Mouse (Mus musculus) intestine, embryonic 14.5 days (tissue): Measurements from ENCODE around the gene Tns3. TPM values are rescaled to one million over a fixed set of nuclear protein-coding genes. Genes with fewer than 3 reads are reported as not detected.
A peak's percentile ranks its signal among the peaks of the same experiment; 100 is the strongest.

Experiments used
- ATAC-seq: fragments of 200-750 bp; cut with Nextera tagmentation; replicated peaks from 2 replicates; pipeline ENCODE4 v1.8.0; 2017; ENCODE audit warnings: low read depth, moderate number of reproducible peaks, moderate TSS enrichment, moderate library complexity; ENCODE audit not compliant: low FRiP score, low TSS enrichment
- DNase-seq: peaks from one replicate; pipeline ENCODE4 v3.0.0-alpha.2; 2018; ENCODE audit warnings: low spot score
- H3K27ac ChIP-seq: fragments of 300-500 bp; sonication (generic); 2 replicates; pipeline ENCODE4 v1.5.1; 2014; ENCODE audit warnings: low read depth, mild to moderate bottlenecking, control low read depth
- H3K27me3 ChIP-seq: fragments of 300-500 bp; sonication (generic); replicated peaks from 2 replicates; pipeline ENCODE4 v1.6.1; 2014; ENCODE audit warnings: low read length, control low read depth; ENCODE audit not compliant: control insufficient read depth, insufficient read depth
- H3K36me3 ChIP-seq: fragments of 300-500 bp; sonication (generic); 2 replicates; pipeline ENCODE4 v1.6.1; 2014; ENCODE audit warnings: low read length, control low read depth; ENCODE audit not compliant: control insufficient read depth, insufficient read depth
- H3K4me1 ChIP-seq: fragments of 300-500 bp; sonication (generic); replicated peaks from 2 replicates; pipeline ENCODE4 v1.6.1; 2014; ENCODE audit warnings: low read length, control low read depth, mixed read lengths; ENCODE audit not compliant: control insufficient read depth, insufficient read depth
- H3K4me2 ChIP-seq: fragments of 300-500 bp; sonication (generic); 2 replicates; pipeline ENCODE4 v1.6.1; 2014; ENCODE audit warnings: low read length
- H3K4me3 ChIP-seq: fragments of 300-500 bp; sonication (generic); 2 replicates; pipeline ENCODE4 v1.5.1; 2014; ENCODE audit warnings: low read depth, low read length, control low read depth, mixed read lengths
- H3K9ac ChIP-seq: fragments of 300-500 bp; sonication (generic); 2 replicates; pipeline ENCODE4 v1.6.1; 2014; ENCODE audit warnings: mild to moderate bottlenecking, low read length
- H3K9me3 ChIP-seq: fragments of 300-500 bp; sonication (generic); 2 replicates; pipeline ENCODE4 v1.6.1; 2016; ENCODE audit warnings: low read length, control low read depth; ENCODE audit not compliant: control insufficient read depth
- WGBS: fragments of 180-500 bp; shearing (Covaris S2); extraction: QIAGEN DNeasy Blood & Tissue Kit; methylation state at CpG from one replicate; pipeline ENCODE4 v1.1.7; 2014; 5-methylcytosine and 5-hydroxymethylcytosine counted together
- polyA plus RNA-seq: library from polyadenylated mRNA; unstranded; fragments of >200 nt; fragmentation: Nextera tagmentation; extraction: Ambion mirVana; gene quantifications from 2 replicates; pipeline ENCODE4 v1.2.1, GENCODE M21; 2014

The Tns3 gene
- polyA plus RNA-seq, 1 experiment from 2014 or later: 25.7 TPM

DNA sequence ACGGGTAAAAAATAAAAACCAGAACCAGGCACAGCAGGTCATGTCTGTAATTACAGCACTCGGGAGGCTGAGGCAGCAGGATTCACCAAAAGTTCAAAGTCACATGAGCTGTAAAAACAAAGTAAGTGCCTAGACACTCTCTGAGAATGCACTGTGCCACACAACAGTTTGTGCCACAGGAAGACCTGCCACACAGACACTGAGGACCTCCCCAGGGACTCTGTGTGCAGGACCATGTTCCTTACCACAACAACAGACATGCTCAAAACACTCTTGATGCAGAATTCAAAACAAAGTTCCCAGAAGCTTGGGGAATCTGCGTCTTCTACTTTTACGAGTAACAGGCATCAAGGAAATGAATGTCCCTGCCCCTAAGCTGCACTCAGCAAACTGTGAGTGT lies 3.4 kb downstream of the Tns3 start:
- Histone ChIP-seq H3K27me3 (no peaks in the 10 kb centered on the region), H3K9ac (no peak overlapping the region), H3K27ac (no peak overlapping the region), H3K9me3 (no peaks in the 10 kb centered on the region; the same call in 1 of the 2 replicates), H3K4me3 (no peak overlapping the region), H3K4me1 (peaks cover 67% of the 10 kb centered on the region), H3K36me3 (peaks cover 11% of the 10 kb centered on the region; the same call in 1 of the 2 replicates), H3K4me2 (no peak overlapping the region)
- no peak for ATAC-seq
- DNase-seq: no peak
- 58% methylated on average over 4 of the region's 4 CpGs for WGBS

DNA sequence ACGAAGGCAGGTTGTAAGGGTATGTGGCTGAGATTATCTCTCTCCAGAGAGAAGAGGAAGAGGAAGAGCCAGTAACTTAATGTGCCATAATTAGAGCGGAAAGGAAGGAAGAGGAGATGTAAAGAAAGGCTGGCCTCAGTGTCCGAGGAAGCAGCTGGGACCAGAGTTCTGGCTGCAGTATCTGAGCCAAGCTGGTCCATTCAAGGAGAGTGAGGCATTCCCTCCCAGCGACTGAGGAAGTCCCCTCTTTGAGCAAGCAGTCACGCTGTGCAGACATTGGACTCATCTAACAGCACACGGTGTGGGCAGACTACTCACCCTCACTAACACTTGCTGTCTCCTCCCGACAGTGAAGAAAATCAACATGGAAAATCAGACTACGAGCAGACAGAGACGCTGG lies 4.5 kb downstream of the Tns3 start:
- DNase-seq: no peak
- Histone ChIP-seq H3K4me2 (peak overlapping the region; percentile 11; the same call in 1 of the 2 replicates), H3K27me3 (no peaks in the 10 kb centered on the region), H3K9ac (no peak overlapping the region), H3K4me3 (no peak overlapping the region), H3K4me1 (peaks cover 64% of the 10 kb centered on the region), H3K9me3 (no peaks in the 10 kb centered on the region; the same call in 1 of the 2 replicates), H3K36me3 (peaks cover 11% of the 10 kb centered on the region; the same call in 1 of the 2 replicates), H3K27ac (no peak overlapping the region; the same call in 1 of the 2 replicates)
- WGBS: 47% methylated on average over 9 of the region's 9 CpGs
- no peak for ATAC-seq

DNA sequence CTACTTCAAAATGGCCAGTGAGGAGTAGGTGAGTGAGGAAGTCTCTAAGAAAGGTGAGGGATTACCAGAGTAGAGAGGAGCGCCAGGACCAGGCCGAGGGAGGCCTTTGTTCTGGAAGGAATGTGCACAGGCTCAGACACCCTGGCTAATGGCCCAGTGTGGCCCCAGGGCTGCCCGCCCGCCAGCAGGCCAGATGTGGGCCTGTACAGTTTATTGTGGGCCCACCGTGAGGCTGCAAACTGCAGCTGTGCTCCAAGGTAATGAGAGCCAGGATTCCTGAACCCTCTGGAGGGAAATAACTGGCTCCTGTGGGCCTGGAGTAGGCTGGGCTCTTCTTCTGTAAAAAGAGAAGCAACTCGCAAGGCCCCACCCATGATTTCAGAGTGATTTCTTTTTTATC lies 5.3 kb downstream of the Tns3 start:
- no peak overlapping the region for H3K4me2 ChIP-seq
- no peak for DNase-seq
- ATAC-seq: no peak
- no peak overlapping the region for H3K9ac ChIP-seq
- H3K4me1 ChIP-seq: peaks cover 63% of the 10 kb centered on the region
- no peaks in the 10 kb centered on the region; the same call in 1 of the 2 replicates for H3K9me3 ChIP-seq
- 61% methylated on average over 6 of the region's 6 CpGs for whole genome bisulfite sequencing
- H3K36me3 ChIP-seq: peaks cover 11% of the 10 kb centered on the region; the same call in 1 of the 2 replicates
- H3K27ac ChIP-seq: peak overlapping the region; percentile 51
- no peak overlapping the region for H3K4me3 ChIP-seq
- no peaks in the 10 kb centered on the region for H3K27me3 ChIP-seq

DNA sequence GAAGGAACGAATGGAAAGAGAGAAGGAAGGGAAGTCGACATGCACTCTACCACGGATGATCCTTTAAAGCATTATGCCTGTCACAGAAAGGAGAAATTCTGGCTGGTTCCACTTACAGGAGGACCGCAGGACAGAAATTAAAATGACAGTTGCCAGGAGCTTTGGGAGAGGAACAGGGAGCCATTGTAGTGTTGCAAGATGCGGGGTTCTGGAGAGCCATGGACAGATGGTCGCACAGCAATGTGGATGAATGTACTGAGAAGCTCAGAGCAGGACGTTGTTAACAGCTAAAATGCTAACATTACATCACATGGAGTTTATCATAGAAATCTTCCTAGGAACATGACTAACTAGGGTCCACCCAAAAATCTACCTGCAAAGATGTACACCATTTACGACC lies 6.8 kb downstream of the Tns3 start:
- Histone ChIP-seq H3K9ac (no peak overlapping the region), H3K4me3 (no peak overlapping the region), H3K9me3 (no peaks in the 10 kb centered on the region; the same call in 1 of the 2 replicates), H3K4me2 (no peak overlapping the region), H3K36me3 (peaks cover 11% of the 10 kb centered on the region; the same call in 1 of the 2 replicates), H3K27me3 (no peaks in the 10 kb centered on the region), H3K4me1 (peaks cover 73% of the 10 kb centered on the region), H3K27ac (no peak overlapping the region)
- DNase-seq (no peak), ATAC-seq (no peak)
- WGBS: 70% methylated on average over 8 of the region's 8 CpGs

DNA sequence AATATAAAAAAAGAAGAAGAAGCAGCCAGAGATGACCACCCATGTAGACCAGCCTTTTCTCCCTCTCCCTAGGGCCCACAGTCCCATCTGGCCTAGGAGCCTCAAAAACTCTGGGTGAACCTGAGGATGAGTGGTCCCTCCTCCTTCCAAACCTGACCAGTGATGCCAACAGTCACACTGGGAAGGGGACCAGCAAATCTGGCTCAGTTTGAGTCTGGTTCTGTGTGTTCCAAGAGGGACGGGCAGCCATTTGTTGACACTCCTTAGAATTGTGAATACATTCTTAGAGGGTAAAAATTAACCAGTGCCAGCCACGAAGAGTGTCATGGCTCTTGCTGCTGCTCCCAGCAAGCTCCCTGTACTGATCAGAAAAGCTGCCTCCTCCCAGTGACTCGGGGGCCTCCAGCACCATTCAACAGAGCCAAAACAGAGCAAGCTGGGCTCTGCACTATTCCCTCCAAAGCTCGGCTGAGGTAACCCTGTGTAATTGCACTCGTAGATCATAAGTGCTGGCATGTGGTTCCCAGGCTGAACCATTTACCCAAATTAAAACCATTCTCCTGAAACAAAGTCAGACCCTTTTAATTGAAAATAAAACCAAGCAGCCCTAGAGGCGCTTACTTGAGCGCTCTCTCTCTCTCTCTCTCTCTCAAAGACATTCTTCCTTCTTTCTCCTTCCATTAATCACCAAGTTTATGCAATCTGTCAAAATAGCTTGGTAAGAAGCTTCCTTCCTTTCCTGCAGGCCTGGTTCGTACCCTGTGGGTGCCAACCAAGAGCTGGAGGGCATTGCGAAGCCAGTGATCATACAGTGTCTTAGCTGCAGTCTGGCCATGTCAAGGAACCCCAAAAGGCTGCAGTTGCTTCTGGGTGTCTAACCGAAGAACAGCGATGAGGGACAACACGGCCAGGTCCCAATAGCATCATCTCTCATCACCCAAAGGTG lies 7.6 kb downstream of the Tns3 start:
- Histone ChIP-seq H3K4me3 (no peak overlapping the region), H3K9ac (no peak overlapping the region), H3K27ac (peak overlapping the region; percentile 43; the same call in 1 of the 2 replicates), H3K9me3 (no peaks in the 10 kb centered on the region; the same call in 1 of the 2 replicates), H3K36me3 (peaks cover 11% of the 10 kb centered on the region; the same call in 1 of the 2 replicates), H3K4me2 (no peak overlapping the region), H3K27me3 (no peaks in the 10 kb centered on the region), H3K4me1 (peaks cover 70% of the 10 kb centered on the region)
- 0 out of 2 replicates have a peak, but pooled peaks have one; percentile 36 for ATAC-seq
- no peak for DNase-seq
- WGBS: 46% methylated on average over 12 of the region's 12 CpGs

DNA sequence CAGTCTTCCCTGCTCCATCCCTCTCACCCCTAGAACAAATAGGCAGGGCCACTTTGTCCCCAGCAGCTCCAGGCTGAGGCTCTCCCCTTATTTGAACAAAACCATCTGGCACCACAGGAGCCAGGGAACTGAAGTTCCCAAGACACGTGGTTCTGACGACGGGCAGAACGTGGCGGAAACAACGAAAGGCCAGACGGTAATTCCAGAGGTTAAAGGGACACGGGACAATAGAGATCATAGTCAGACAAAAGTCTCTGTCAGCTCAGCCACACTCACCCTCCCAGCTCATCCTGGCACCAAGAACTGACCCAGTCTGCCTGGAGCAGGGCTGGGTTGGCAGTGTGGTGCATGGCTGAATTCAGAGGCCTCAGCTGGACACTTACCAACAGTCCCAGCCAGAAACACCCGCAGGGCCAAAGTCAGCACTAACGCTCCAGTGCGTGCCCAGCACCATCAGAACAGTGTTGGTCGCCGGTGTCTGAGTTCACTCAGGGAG lies 10.5 kb downstream of the Tns3 start:
- H3K36me3 ChIP-seq: no peaks in the 10 kb centered on the region
- no peaks in the 10 kb centered on the region; the same call in 1 of the 2 replicates for H3K9me3 ChIP-seq
- no peak overlapping the region for H3K27ac ChIP-seq
- H3K9ac ChIP-seq: no peak overlapping the region
- H3K4me3 ChIP-seq: no peak overlapping the region
- ATAC-seq (no peak), DNase-seq (no peak)
- H3K4me2 ChIP-seq: no peak overlapping the region
- no peaks in the 10 kb centered on the region for H3K27me3 ChIP-seq
- 63% methylated on average over 13 of the region's 13 CpGs for WGBS
- H3K4me1 ChIP-seq: peaks cover 69% of the 10 kb centered on the region

DNA sequence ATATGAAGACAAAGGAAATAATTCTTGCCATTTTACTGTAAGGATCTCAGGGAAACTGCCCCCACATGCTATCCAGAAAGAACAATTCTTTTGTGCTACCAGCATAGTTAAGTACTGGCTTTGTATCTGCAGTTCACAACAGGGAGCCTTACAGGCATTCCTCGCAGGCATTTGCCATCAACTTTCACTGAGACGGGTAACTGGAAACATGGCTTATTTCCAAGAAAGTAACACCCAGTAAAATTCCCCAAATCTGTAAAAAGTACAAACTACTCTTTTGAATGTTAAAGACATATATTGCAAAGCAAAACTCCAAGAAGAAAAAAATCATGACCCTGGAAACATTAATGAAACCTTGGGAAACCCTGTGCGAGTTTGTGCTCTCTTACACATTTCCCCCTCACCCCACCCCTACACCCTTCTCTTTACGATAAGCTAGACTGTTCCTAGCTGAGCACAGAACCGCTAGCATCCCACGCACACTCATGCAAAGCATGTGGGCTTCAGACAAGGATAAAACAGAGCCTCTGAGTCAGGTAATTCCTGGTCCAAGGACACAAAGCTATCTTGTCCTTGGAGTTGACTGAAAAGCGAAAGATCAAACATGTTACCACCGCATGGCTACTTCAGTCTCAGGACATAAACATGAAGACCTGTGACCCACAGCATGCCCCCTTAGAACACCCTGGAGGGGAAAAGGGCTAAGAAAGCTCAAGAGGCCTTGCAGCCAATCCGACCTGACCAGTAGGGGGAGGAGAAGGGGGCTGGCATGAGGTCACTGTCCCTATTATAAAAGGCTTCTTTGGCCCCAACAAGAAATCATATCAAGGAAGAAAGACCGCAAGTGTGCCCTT lies 11.3 kb downstream of the Tns3 start:
- Histone ChIP-seq H3K4me2 (no peak overlapping the region), H3K4me1 (peaks cover 64% of the 10 kb centered on the region), H3K27me3 (no peaks in the 10 kb centered on the region), H3K9ac (no peak overlapping the region), H3K27ac (no peak overlapping the region; the same call in 1 of the 2 replicates), H3K4me3 (no peak overlapping the region), H3K36me3 (no peaks in the 10 kb centered on the region), H3K9me3 (no peaks in the 10 kb centered on the region; the same call in 1 of the 2 replicates)
- WGBS: 37% methylated on average over 10 of the region's 10 CpGs
- ATAC-seq (no peak), DNase-seq (no peak)

DNA sequence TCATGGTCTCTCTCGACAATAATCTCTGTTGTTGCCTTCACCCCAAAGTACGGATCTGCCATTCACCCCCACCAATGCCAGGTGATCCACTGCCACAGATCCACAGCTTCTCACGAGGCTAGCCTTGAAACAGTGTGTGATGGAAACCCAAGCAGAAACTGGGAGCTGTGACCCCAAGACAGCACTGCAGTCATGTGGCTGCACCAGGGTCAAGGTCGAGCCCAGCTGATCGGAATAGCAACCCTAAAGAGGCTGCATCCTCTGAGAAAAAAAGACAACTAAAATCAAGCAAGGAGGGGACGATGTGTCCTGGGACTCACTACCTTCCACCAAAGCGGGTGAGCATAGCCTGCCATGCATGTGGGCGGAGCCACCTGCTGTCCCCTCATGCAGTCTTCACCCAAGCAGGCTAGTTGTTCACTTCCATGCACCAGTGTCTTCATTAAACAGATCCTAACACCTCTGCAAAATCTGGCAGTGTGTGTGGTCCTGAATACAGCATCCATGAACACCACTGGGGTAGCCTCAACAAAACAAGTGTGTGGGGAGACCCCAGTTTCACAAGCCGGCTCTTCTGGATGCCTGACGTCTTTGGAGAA lies 12.1 kb downstream of the Tns3 start:
- Histone ChIP-seq H3K4me1 (peaks cover 56% of the 10 kb centered on the region), H3K4me2 (no peak overlapping the region), H3K9me3 (no peaks in the 10 kb centered on the region), H3K4me3 (no peak overlapping the region), H3K9ac (no peak overlapping the region), H3K27me3 (no peaks in the 10 kb centered on the region), H3K27ac (no peak overlapping the region), H3K36me3 (no peaks in the 10 kb centered on the region)
- WGBS: 78% methylated on average over 10 of the region's 10 CpGs
- DNase-seq (no peak), ATAC-seq (no peak)
